Mouse (Mus musculus) frontal cortex, postnatal 14 days (tissue): ENCODE data around the gene Akr7a5.

Experiments
- DNase-seq, 2 experiments: peaks; one replicate each; pipeline ENCODE4 v3.0.0; 2022; ENCODE audit warnings: low spot score in 2 of 2

The Akr7a5 gene

DNA sequence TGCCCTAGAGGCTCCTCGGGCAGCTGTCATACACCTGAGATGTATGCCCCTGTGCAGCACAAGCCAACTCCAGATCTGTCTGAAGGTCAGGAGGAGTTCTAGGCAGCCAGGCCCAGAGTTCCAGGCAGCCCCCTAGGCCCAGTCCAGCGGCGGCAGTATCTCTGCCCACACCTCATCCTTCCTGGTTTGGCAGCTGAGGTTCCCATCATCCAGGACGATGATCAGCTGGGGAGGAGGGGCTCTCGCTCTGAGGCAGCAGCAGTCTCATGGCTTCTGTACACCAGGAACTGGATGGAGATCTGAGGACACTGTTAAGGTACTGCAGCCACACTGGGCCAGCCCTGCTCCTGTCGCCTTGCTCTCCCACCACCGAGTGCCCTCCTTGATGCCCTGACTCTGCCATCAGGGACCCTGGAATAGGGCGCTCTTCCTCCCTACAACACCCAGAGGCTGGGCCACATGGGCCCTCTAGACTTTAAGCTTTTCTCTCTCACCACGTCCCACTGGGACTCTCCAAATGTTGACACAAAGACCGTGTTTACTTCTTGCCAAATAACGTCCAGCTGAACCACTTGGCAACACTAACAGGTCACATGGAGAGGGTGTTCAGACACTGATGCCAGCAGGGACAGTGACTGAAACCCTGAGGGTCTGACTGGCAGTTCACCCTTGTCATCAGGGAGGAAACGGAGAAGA is 11.7 kb upstream of the Akr7a5 start:
- DNase-seq, result no peak

DNA sequence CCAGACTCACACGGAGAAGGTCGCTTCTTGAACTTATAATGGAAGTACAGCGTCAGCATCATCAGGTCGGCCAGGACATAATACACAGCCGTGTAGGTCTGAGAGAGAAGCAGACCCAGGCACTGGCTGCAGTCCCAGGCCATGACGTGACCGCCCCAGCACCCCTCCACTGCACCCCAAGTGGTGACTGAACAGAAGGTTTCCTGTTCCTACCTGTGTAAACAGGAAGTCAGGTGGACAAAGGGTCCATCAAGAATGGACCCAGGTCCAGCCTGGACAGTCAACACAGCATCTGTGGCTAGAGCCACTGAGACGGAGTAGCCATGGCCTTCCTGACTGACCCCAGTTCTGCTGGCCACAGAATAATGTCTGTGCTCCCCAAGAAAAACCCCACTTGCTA is 8.8 kb upstream of the Akr7a5 start:
- DNase-seq, result no peak

DNA sequence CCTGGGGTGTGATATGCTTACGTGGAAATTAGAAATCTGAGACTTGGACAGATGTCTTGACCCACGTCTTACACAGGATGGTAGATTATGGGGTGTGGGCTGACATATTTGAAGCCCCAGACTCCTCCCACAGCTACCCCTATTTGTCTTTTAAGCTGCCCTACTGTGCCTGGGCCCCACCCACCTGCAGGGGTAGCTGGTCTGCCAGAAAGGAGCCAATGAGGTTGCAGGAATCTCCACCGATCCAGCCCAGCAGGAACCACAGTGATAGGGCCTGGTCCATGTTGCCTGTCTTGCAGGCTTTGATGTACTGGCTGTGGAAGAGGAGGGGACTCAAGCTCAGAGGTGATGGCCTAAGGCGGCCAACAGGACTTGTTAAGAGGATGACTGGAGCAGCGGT is 8.3 kb upstream of the Akr7a5 start:
- DNase-seq, result no peak

DNA sequence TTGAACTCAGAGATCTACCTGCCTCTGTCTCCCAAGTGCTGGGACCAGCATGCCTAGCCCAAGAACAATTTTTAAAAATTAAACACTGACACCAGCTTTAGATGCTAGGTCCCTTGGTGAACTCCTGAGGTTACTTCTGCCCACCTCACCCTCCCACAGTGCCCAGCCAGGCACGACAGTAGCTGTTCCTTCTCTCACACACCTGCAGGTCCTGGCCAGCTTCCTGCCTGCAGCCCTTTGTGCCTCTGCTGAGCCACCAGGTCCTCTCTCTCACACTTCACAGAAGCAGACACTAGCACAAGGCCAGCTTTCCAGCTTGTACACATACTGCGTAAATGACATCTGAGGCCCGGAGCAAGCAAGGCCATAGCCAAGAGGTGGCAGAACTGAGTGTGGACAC is 5.0 kb upstream of the Akr7a5 start:
- DNase-seq, result no peak

DNA sequence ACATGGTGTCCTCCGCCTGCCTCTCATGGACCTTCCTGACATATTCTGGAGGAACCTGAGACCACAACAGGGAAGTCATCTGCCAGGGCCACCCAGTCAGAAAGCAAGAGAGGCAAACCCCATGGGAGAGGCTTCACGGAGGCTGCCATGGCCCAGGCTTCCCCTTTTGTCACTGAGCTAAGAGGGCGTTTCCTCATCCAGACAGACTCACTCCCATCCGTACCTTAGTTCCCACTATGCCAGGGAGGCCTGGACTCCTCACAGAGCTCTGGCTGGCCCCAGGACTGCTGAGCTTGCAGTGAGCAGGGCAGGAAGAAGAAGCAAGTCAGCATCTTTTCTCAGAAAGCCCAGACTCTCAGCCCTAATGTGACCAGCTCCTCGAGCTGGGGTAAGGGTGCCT is 2.6 kb upstream of the Akr7a5 start:
- no peak for DNase-seq

DNA sequence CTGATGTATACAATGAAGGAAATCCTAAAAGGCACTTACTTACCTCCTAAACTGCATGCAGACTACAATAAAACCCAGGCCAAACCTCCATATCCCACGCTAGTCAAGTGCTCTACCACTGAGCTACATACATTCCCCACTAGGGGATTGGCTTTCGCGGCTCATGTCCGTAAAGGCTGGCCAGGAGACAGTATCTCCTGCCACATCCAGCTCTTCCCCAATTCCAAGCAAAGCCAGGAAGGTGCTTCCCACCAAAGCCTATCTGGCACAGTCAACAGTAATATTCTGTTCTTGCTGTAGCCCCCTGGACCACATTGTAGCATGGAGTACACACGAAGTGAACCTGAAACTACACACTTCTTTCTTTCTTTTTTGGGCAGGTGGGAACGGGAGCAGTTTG is 893 bp upstream of the Akr7a5 start:
- DNase-seq, result no peak

DNA sequence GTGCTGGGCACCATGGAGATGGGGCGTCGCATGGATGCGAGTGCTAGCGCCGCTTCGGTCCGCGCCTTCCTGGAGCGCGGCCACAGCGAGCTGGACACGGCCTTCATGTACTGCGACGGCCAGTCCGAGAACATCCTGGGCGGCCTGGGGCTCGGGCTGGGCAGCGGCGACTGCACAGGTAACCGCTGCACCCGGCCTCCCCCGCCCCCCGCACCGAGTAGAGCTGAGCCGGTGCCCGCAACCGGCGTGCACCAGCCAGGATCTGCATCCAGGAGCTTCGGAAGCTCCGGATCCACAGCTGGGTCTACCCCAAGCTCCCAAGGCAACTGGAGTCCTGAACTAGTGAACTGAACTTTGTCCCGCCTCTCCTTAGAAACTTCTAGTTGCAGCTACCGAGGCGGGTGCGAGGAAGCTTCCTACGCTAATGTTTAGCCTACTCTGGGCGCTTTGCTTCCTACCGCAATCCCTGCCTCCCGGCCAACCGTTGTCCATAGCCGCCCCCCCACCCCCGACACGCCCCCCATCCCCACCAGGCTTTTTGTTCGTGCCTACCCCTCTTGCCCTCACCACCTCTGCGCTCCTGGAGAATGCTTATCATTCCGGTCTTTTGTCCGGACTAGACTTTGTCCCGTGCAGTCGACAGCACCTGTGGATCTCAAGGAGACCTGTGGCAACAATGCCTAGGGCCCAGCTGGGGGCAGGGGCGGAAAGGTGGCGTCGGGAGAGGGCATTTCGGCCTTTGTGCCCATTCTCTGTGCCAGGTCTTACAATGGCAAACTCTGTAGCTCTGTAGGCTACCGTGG is 556 bp downstream of the Akr7a5 start:
- no peak for DNase-seq

DNA sequence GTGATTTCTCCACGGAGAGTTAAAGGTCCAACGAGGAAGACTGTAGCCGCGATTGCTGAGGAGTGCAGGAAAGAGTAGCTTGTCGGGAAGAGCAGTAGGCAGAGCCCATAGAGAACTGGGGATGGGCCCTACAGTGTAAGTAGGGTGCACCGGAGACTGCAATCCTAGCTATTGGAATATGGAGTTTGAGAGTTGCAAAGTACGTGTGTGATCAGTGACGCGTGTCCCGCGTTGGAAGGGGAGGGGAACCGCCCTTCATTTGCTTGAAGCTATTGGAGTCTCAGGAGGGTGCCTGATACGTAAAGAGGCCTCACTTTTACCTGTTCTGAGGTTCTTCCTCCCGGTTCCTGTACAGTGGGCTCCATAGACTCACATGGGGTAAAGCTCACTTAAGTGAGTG is 1.2 kb downstream of the Akr7a5 start:
- DNase-seq, result no peak

DNA sequence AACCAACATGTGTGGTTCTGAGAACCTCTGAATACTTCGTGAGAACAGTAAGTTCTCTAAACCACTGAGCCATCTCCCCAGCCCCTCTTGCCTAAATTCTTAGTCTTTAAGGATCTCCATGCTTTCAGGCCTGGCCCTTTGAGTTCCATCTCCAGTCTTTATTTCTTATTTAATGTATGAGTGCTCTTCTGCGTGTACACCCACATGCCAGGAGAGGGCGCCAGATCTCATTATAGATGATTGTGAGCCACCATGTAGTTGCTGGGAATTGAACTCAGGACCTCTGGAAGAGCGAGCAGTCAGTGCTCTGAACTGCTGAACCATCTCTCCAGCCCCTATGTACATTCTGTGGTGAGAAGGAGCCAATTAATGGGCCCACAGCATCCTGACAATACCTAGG is 2.1 kb downstream of the Akr7a5 start:
- DNase-seq, result no peak

DNA sequence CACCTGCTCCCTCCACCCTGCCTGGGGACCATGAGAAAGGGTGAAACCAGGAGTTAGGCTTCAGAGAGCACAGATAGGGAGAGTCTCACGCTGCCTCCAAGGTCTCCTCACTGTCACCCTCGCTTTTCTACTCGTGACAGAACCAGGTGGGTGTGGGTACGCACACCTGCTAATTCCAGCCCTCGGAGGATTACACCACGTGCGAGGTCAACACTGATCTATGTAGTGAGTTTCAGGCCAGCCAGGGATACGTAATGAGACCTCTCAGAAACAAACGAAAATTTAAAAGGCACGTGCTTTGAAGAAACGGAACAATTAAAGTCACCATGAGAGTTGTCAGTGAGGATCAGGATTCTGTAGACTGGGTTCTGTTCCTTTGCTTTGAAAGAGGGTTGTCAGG is 7.9 kb downstream of the Akr7a5 start:
- no peak for DNase-seq

DNA sequence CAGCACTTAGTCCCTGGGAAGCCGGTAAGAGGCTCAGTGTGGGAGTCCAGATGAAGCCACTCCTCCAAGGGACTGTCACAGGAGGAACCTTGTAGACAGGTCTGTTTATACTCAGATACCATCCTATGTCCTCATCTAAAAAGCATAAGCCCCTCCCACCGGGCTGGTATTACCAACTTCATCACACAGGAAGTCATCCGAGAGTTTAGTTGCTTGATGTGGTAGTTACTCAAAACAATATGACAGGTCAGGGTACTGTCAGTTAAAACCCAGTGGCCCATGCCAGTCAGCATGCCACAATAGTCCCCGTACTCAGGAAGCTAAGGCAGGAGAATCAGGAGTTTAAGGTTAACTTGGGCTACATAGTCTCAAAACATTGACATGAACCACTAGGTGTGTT is 9.2 kb downstream of the Akr7a5 start:
- no peak for DNase-seq

DNA sequence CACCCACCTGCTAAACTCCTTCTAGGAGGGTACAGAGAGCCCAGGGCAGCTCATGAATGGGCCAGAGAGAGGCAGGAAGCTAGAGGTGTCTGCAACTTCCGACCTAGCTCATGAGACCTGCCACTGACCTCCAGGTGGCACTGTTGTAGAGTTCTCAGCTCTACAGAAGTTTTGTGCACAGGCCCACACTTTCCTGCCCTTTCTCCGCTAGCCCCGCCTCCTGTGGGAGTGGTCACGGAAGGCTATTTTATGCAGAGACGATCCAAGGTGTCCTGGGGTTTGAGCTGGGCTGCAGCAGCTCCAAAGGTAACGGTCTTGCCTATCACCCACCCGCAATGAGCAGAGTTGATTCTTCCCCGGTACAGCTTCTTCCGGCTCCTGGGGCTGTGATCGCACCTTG is 20.1 kb downstream of the Akr7a5 start:
- peak in 1 of 2 experiments; percentile 21 for DNase-seq

DNA sequence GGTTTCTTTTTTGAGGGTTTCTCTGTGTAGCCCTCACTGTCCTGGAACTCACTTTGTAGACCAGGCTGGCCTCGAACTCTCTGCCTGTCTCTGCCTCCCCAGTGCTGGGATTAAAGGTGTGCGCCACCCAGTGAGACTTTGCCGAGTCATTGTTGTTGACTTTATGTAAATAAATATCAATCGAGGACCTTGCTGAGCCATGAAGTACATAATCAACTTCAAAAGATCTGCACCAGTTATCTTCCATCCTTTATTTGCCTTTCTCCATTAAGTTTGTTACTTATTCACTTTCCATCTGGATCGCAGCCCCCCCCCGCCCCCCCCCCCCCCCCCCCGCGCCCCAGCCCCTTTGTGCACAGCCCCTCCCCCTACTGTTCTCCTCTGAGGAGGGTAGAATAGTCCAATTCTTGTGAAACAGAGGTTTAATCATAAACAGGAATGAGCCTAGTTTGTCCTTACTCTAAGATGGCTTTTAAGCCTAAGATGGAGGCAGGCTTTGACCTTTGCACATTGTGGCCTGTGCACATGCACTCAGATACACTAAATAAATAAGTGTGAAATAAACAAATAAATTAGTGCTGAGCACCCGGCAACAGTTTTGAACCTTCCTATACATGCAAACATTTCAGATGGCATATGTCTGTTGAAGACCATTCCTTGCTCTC is 24.2 kb downstream of the Akr7a5 start:
- DNase-seq, result no peak

DNA sequence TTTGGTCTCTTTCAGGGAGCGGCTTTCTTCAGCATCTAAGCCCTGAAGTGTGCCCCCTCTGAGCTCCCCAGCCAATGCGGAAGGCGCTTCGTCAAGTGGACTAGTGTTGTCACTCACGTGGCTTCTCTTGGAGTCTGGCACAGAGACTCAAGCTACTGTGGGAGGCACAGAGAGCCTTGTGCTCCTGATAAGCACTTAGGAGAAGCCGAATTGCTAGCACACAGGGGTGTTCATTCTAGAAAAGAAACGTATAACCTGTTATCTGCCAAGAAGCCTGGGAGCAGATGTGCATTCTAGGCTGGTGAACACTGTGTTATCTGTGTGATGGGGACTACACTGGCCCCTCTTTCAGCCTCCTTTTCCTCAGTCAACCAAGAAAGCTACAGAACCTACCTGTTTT is 25.0 kb downstream of the Akr7a5 start:
- DNase-seq, result no peak

DNA sequence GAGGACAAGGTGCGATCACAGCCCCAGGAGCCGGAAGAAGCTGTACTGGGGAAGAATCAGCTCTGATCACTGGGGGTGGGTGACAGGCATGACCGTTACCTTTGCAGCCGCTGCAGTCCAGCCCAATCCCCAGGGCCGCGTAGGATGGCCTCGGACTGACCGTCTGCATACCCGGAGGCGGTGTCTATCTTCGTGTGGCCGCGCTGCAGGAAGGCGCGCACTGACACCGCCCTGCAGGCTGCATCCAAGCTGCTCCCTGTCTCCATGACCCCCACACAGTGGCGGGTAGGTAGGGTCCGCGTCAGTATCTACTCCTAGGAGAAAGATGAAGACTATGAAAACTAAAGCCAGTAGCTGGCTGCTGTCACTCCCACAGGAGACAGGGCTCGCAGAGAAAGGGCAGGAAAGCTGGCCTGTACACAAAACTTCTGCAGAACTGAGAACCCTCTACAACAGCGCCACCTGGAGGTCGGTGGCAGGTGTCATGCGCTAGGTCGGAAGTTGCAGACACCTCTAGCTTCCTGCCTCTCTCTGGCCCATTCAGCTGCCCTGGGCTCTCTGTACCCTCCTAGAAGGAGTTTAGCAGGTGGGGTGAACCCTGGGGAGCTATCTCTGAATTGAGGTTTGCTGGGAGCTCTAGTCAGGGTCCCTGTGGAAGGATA is 26.4 kb downstream of the Akr7a5 start:
- DNase-seq, result peak in 1 of 2 experiments; percentile 50

DNA sequence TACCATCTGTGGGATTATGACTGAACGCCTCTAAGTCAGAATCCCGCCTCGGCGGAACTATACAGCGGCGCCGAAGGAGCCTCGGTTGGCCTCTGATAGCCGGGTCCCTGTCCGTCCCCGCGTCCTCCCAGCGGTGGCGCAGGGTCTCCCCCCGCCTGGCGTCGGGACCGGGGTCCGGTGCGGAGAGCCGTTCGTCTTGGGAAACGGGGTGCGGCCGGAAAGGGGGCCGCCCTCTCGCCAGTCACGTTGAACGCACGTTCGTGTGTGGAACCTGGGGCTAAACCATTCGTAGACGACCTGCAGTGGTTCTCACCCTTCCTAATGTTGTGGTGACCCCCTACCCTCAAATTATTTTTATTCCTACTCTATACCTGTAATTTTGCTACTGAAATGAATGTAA is 27.6 kb downstream of the Akr7a5 start:
- no peak for DNase-seq

DNA sequence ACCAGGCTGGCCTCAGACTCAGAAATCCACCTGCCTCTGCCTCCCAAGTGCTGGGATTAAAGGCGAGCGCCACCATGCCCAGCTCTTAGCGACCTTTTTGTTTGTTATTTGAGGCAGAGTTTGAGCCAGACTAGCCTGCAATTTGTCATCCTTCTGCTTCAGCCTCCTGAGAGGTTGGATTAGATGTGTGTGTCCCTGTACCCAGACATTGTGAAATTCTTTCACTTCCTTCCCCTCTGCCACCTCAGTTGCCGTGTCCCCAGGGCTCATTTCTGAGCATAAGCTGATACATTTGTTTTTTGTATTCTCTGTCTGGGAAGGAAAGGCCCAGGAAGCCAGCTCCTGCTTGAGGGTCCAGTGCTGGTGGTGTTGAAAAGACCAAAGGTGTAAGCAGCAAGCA is 30.3 kb downstream of the Akr7a5 start:
- DNase-seq, result no peak

DNA sequence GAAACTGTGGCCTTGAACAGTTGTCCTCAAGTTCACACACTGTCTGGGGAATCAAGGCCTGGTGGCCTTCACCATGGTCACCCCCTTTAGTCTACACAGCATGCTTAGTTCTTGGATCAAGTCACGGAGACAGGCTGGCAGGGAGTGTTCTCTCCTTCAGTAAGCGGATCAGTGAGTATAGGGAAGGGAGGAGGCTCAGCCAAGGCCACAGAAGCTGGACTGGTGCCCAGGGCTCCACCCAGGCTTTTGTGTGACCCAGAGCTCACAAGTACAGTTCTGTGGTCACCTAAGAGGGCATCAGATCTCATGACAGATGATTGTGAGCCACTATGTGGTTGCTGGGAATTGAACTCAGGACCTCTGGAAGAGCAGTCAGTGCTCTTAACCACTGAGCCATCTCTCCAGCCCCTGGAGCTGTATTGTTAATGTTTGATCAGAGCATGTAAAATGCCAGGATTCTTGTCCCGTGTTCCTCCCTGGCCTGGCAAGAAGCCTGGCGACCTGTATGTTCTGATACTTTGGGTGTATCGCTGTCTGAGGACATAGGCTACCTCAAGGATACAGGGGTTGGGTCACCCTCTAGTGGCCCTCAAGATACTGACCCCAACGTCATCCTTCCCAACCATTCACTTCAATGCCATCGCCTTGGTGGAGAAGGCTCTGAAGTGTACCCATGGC is 31.2 kb downstream of the Akr7a5 start:
- no peak for DNase-seq

DNA sequence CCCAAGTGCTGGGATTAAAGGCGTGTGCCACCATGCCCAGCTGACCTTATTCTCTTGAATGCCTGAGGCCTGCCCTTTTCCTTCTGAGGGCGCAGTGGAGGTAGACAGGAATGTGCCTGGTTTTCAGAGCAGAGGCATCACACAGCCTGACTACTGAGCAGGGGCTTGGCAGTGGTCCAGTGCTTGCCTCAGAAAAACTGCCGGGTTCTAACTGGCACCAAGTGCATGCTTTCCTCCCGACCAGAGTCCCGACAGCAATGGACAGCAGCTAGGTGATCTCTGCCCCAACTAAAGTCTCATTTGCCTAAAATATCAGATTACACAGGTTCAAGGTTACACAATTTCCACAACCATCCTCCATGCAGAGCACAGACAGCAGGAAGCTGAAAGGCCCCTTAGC is 33.2 kb downstream of the Akr7a5 start:
- peak; percentile 22 to 37 for DNase-seq

DNA sequence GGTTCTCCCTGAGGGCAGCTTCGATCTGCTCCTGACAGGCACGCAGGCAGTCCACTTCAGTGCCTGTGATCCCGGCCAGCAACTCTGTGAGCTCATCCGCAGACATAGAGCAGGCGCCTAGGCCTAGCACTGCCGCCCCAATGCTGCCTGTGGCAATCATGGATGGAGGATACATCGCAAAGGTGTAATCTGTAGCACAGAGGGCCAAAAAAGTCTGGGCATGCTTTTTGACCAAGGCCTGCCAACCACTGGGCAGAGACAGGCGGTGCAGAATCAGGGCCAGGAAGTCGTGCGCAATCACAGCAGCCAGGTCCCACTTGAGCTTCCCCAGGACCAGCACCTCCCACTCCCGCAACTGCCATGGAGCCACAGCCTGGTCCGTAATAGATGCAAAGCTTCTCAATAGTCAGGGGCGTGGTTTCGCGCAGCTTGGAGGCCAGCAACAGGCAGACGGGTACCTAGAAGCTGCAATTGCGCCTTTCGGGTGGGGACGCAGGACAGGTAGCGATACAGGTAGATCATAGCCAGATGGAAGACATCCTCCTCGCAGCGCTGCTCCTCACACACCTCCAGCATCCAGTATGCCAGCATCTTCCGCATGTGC is 35.0 kb downstream of the Akr7a5 start:
- DNase-seq, result no peak

DNA sequence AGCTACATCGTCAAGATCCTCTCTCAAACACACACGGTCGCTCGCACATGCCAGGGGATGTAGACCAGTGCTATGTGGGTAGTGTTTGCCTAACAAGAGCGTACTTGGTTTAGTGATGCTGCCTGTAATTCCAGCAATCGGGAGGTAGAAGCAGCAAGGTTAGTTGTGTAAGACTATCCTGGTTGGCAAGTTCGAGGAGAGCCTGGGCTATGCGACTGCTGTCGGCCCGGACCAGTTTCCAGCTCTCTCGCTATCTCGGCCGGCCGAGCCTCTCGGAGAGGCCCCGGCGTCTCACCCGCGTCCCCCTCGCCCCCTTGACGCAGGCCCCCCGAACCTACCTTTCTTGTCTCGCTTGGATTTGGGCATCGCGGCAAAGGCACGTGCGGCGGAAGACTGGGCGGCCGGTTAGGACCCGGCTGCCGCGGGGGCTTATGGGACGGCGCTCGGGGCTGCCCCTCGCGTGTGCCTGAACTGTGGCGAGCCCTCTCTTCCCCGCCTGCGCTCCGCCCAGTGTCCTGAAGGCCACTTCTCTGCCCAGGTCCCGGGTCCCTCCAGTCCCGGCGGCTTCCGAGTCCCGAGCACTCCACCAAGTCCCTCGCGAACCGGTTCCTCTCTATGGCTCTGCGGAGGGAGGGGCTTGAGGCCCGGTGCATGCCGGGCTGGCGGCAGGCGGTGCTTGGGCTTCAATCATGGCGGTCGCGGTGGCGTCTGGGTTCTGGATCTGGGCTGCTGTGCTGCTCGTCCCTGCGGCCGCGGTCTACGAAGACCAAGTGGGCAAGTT is 41.6 kb downstream of the Akr7a5 start, which contains the start of the genes Mrto4, Emc1 and Ubr4:
Gene Mrto4 (minus strand): TSS at position 646 of the 781 bp plus-strand sequence.
Gene Emc1 (plus strand): TSS at position 657 of the 781 bp plus-strand sequence.
Gene Ubr4 (plus strand): TSS at position 679 of the 781 bp plus-strand sequence.
- DNase-seq, result peak; percentile 62 to 80
